Mouse (Mus musculus) bone marrow macrophage, adult 2 months (primary cell): Measurements from ENCODE around the gene Cspg4.

Experiments used
- CTCF ChIP-seq: IDR thresholded peaks from 2 replicates; pipeline ENCODE4 v1.5.1; 2012; ENCODE audit warnings: low read depth, mild to moderate bottlenecking, low read length, moderate library complexity
- POLR2A ChIP-seq: IDR thresholded peaks from 2 replicates; pipeline ENCODE4 v1.6.1; 2012; ENCODE audit warnings: mild to moderate bottlenecking, low read depth, low read length, borderline replicate concordance

- TF ChIP-seq POLR2A (no peak), CTCF (no peak)
Observed at GRCm38 (mm10) chr9:56930556-56930955, 65.7 kb downstream of the Cspg4 start.
